In the genomic region with DNA sequence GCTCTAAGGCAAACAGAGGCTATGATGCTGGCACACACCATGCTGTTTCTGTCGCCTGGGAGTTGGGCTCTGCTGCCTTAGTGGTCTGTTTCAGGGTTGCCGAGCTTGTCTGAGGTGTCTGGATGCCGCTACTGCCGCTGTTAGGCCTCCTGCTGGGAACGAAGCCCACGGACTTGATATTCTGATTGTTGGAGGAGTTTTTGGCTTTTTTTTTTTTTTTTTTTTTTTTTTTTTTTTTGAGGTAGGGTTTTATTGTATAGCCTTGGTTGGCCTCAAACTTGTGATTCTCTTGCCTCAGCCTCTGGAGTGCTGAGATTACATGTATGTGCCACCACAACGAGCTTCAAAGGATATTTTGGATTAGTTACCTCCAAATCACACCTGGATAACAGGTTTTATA, we compare ENCODE assay signal across 20 mouse cellular contexts.
DNase-seq lines count a peak whose midpoint lies in the region; TF ChIP-seq lines count a peak whose summit lies in the region.
"Had no signal": no experiment of that assay in that cellular context is flagged by ENCODE, and none has a peak within 500 bp of the region (broad histone marks: within the 10 kb centered on the region; RNA-seq: fewer than 3 reads in every experiment).

No protein-coding gene starts in this region.

- H3K4me1 ChIP-seq in ES-E14 (ENCODE audit: control insufficient read depth in 2 of 2, insufficient read depth in 2 of 2, low read length in 2 of 2, poor library complexity in 1 of 2): no peaks in the 10 kb centered on the region
- H3K4me1 ChIP-seq: embryonic facial prominence, embryonic 15.5 days; forebrain, embryonic 10.5 days; forebrain, embryonic 12.5 days had no signal

- peak; percentile 6 for DNase-seq in left cerebral cortex, postnatal 4 days
- no peak for DNase-seq in left cerebral cortex, adult 2 months (ENCODE audit: extremely low spot score in 1 of 2, low spot score in 2 of 2)
- no peak for DNase-seq in ES-E14 (ENCODE audit: low read depth, low spot score)
- DNase-seq in ZHBTc4 (ENCODE audit: low read depth, low spot score): peak; percentile 6
- no peak for DNase-seq in gastrocnemius, adult 2 months
- DNase-seq in layer of hippocampus, postnatal 36 days: no peak
- DNase-seq: adrenal gland, adult 2 months; adrenal gland, postnatal 10 days; adrenal gland, postnatal 25 days; cerebellum, adult 11 months; cerebellum, adult 18-20 months; cerebellum, adult 8-10 months; cerebellum, adult 9-11 months; cerebellum, postnatal 14 days; embryo, embryonic 11 days had no signal

- intact Hi-C loops in left cerebral cortex, postnatal 4 days (cut with DNase I): loop anchor here (5.0 kb wide), 2 partner anchors 196 to 246 kb away; a partner anchor contains a TSS
- intact Hi-C loops in left cerebral cortex, adult 2 months (cut with DNase I): no loop called here
- intact Hi-C loops in gastrocnemius, adult 2 months (cut with DNase I): no loop called here

- H3K9me3 ChIP-seq in ES-E14 (ENCODE audit: control insufficient read depth, insufficient read depth, low read depth, low read length): no peaks in the 10 kb centered on the region
- H3K9me3 ChIP-seq: embryonic facial prominence, embryonic 13.5 days; embryonic facial prominence, embryonic 15.5 days; forebrain, embryonic 10.5 days; forebrain, embryonic 12.5 days had no signal

- no peak overlapping the region for H3K27ac ChIP-seq in left cerebral cortex, adult 2 months
- no peak overlapping the region for H3K27ac ChIP-seq in ES-E14 (ENCODE audit: insufficient read depth, low read depth, low read length, poor library complexity, severe bottlenecking)
- H3K27ac ChIP-seq in gastrocnemius, adult 2 months: no peak overlapping the region
- H3K27ac ChIP-seq: embryonic facial prominence, embryonic 13.5 days; embryonic facial prominence, embryonic 15.5 days; forebrain, embryonic 10.5 days; forebrain, embryonic 12.5 days had no signal

- TF ChIP-seq CTCF in left cerebral cortex, adult 2 months (IDR thresholded peaks at IDR 0.05): no peak
- no peak for TF ChIP-seq CTCF in gastrocnemius, adult 2 months (IDR thresholded peaks at IDR 0.05)

- no peak overlapping the region for H3K4me3 ChIP-seq in left cerebral cortex, adult 2 months
- no peak overlapping the region for H3K4me3 ChIP-seq in ES-E14 (ENCODE audit: insufficient read depth in 1 of 2, low read depth in 1 of 2, low read length in 2 of 2, poor library complexity in 1 of 2, severe bottlenecking in 1 of 2)
- no peak overlapping the region for H3K4me3 ChIP-seq in gastrocnemius, adult 2 months
- H3K4me3 ChIP-seq: embryonic facial prominence, embryonic 13.5 days; embryonic facial prominence, embryonic 15.5 days; erythroblast, embryonic 14.5 days; forebrain, embryonic 10.5 days; forebrain, embryonic 12.5 days had no signal

- H3K36me3 ChIP-seq in ES-E14 (ENCODE audit: control insufficient read depth, insufficient read depth, low read length, poor library complexity, severe bottlenecking): no peaks in the 10 kb centered on the region
- H3K36me3 ChIP-seq: embryonic facial prominence, embryonic 15.5 days; forebrain, embryonic 10.5 days; forebrain, embryonic 12.5 days had no signal

- H3K9ac ChIP-seq in ES-E14 (ENCODE audit: insufficient read depth, low read depth, low read length, poor library complexity, severe bottlenecking): no peak overlapping the region
- H3K9ac ChIP-seq: embryonic facial prominence, embryonic 13.5 days; embryonic facial prominence, embryonic 15.5 days; forebrain, embryonic 12.5 days had no signal

- in situ Hi-C loops in ES-E14 (cut with MboI; ENCODE audit: low sequenced_read_pairs in 2 of 2, unreplicated experiment in 2 of 2): no loop called here

TF ChIP-seq in ES-E14, 5 proteins besides CTCF, POLR2A, EP300 and RAD21:
- TF ChIP-seq ZNF384 (IDR thresholded peaks at IDR 0.05; ENCODE audit: low read depth, low read length) (peak; percentile 67), HCFC1 (IDR thresholded peaks at IDR 0.05; ENCODE audit: borderline replicate concordance, insufficient read depth, low read length) (no peak)
TF ChIP-seq in ES-E14: peak in this region for 1.

Comparison
In these comparisons a context has a peak if more than half of its experiments do, and no peak if none do; other contexts are left out.
1. DNase-seq: peak in left cerebral cortex, postnatal 4 days (single experiment) and ZHBTc4 (single experiment); none in left cerebral cortex, adult 2 months (0 of 2), ES-E14 (single experiment), gastrocnemius, adult 2 months (single experiment) and layer of hippocampus, postnatal 36 days (0 of 2).